Mouse (Mus musculus) bone marrow, adult 2 months (tissue): ENCODE data around the gene Tssk6. TPM values are rescaled to one million over a fixed set of nuclear protein-coding genes. Genes with fewer than 3 reads are reported as not detected.

Experiments used
- H3K27ac ChIP-seq: fragments of 200-500 bp; 2 replicates; pipeline ENCODE4 v1.5.1; 2012; ENCODE audit warnings: low read depth, mild to moderate bottlenecking, control low read depth, inconsistent platforms, low read length; ENCODE audit not compliant: control insufficient read depth, poor library complexity, insufficient read depth
- H3K4me1 ChIP-seq: fragments of 200-500 bp; 2 replicates; pipeline ENCODE4 v1.6.1; 2011; ENCODE audit warnings: low read length; ENCODE audit not compliant: control insufficient read depth, insufficient read depth
- H3K4me3 ChIP-seq: fragments of 200-500 bp; replicated peaks from 2 replicates; pipeline ENCODE3; 2011; ENCODE audit warnings: mild to moderate bottlenecking, low read depth, low read length, control low read depth; ENCODE audit not compliant: control insufficient read depth
- CTCF ChIP-seq: fragments of 200-500 bp; IDR thresholded peaks from 2 replicates; pipeline ENCODE4 v1.5.1; 2011; ENCODE audit warnings: low read length, control low read depth; ENCODE audit not compliant: control insufficient read depth, insufficient read depth
- POLR2A ChIP-seq: fragments of 200-500 bp; IDR thresholded peaks from 2 replicates; pipeline ENCODE4 v1.6.1; 2011; ENCODE audit warnings: low read depth, mild to moderate bottlenecking, control low read depth, low read length, borderline replicate concordance; ENCODE audit not compliant: control insufficient read depth
- WGBS: fragments of 180-500 bp; shearing (Covaris S2); methylation state at CpG from one replicate; pipeline ENCODE4 v1.1.7; 2018; 5-methylcytosine and 5-hydroxymethylcytosine counted together
- polyA plus RNA-seq: library from polyadenylated mRNA; stranded (reverse); fragments of >200 nt; gene quantifications from 2 replicates; pipeline ENCODE4 v1.2.4, GENCODE M21; 2011; ENCODE audit warnings: low replicate concordance; ENCODE audit not compliant: missing spikeins, insufficient read depth, insufficient read length

The Tssk6 gene
- polyA plus RNA-seq, 1 experiment, result not detected

GRCm38 (mm10) chr8:69870003-69870765 lies 31.8 kb upstream of the Tssk6 start:
- 85% methylated on average over 11 of the region's 11 CpGs for WGBS

GRCm38 (mm10) chr8:69870907-69871306 lies 31.1 kb upstream of the Tssk6 start:
- 79% methylated on average over 6 of the region's 6 CpGs for WGBS
- Histone ChIP-seq H3K4me3 (no peak overlapping the region), H3K4me1 (no peaks in the 10 kb centered on the region), H3K27ac (no peak overlapping the region)
- TF ChIP-seq POLR2A (no peak), CTCF (no peak)

More at GRCm38 (mm10) chr8:69870003-69870765, 31.8 kb upstream of the Tssk6 start:
- Histone ChIP-seq H3K4me3 (no peak overlapping the region), H3K4me1 (no peaks in the 10 kb centered on the region), H3K27ac (no peak overlapping the region)
- TF ChIP-seq POLR2A (no peak), CTCF (no peak)

GRCm38 (mm10) chr8:69874155-69874554 lies 27.8 kb upstream of the Tssk6 start:
- Histone ChIP-seq H3K27ac (no peak overlapping the region), H3K4me1 (no peaks in the 10 kb centered on the region), H3K4me3 (no peak overlapping the region)
- no peak for TF ChIP-seq POLR2A
- TF ChIP-seq CTCF, result peak; percentile 62
- 17% methylated on average over 9 of the region's 9 CpGs for WGBS

GRCm38 (mm10) chr8:69874654-69875053 lies 27.3 kb upstream of the Tssk6 start:
- no peaks in the 10 kb centered on the region for H3K4me1 ChIP-seq
- no peak overlapping the region for H3K27ac ChIP-seq
- 81% methylated on average over 13 of the region's 13 CpGs for WGBS
- no peak overlapping the region for H3K4me3 ChIP-seq
- no peak for TF ChIP-seq CTCF
- TF ChIP-seq POLR2A, result no peak

- H3K4me3 ChIP-seq, result no peak overlapping the region
- no peaks in the 10 kb centered on the region for H3K4me1 ChIP-seq
- no peak overlapping the region for H3K27ac ChIP-seq
- TF ChIP-seq CTCF (no peak), POLR2A (no peak)
- 52% methylated on average over 10 of the region's 10 CpGs for WGBS
Observed at GRCm38 (mm10) chr8:69876097-69876496, 25.9 kb upstream of the Tssk6 start.

GRCm38 (mm10) chr8:69876967-69877366 lies 25.0 kb upstream of the Tssk6 start:
- H3K4me3 ChIP-seq, result no peak overlapping the region
- no peaks in the 10 kb centered on the region for H3K4me1 ChIP-seq
- TF ChIP-seq POLR2A (no peak), CTCF (no peak)
- WGBS, result 73% methylated on average over 10 of the region's 10 CpGs
- H3K27ac ChIP-seq, result no peak overlapping the region

GRCm38 (mm10) chr8:69877396-69877795 lies 24.6 kb upstream of the Tssk6 start:
- no peak overlapping the region for H3K27ac ChIP-seq
- TF ChIP-seq POLR2A, result no peak
- TF ChIP-seq CTCF, result no peak
- no peaks in the 10 kb centered on the region for H3K4me1 ChIP-seq
- WGBS, result 76% methylated on average over 4 of the region's 4 CpGs
- no peak overlapping the region for H3K4me3 ChIP-seq

GRCm38 (mm10) chr8:69877992-69878391 lies 24.0 kb upstream of the Tssk6 start:
- no peak for TF ChIP-seq CTCF
- TF ChIP-seq POLR2A, result no peak
- 82% methylated on average over 3 of the region's 3 CpGs for whole genome bisulfite sequencing
- H3K4me3 ChIP-seq, result no peak overlapping the region

GRCm38 (mm10) chr8:69879678-69880077 lies 22.3 kb upstream of the Tssk6 start:
- 72% methylated on average over 8 of the region's 8 CpGs for WGBS

More at GRCm38 (mm10) chr8:69877992-69878391, 24.0 kb upstream of the Tssk6 start:
- H3K4me1 ChIP-seq, result no peaks in the 10 kb centered on the region
- H3K27ac ChIP-seq, result no peak overlapping the region

More at GRCm38 (mm10) chr8:69879678-69880077, 22.3 kb upstream of the Tssk6 start:
- Histone ChIP-seq H3K4me1 (no peaks in the 10 kb centered on the region), H3K4me3 (no peak overlapping the region), H3K27ac (no peak overlapping the region)
- TF ChIP-seq CTCF, result no peak
